Mouse (Mus musculus) gastrocnemius, postnatal 36 days (tissue): ENCODE data around the gene Invs. TPM values are rescaled to one million over a fixed set of nuclear protein-coding genes. Genes with fewer than 3 reads are reported as not detected.

Source experiments
- DNase-seq, 2 experiments: peaks; one replicate each; pipeline ENCODE4 v3.0.0; 2022
- intact Hi-C: fragments of 180-260 bp; cut with DNase I; formaldehyde crosslinking; loops from one replicate; pipeline ENCODE4 v1.15.1; 2025
- long read RNA-seq, 2 experiments: library from polyadenylated mRNA; stranded (forward); transcript quantifications; one replicate each; pipeline ENCODE4 v2.0.0; 2021
- total RNA-seq, 2 experiments: library from RNA; stranded (reverse); gene quantifications; 2 replicates each; pipeline ENCODE4 v1.2.3; 2021

Invs gene
- total RNA-seq, result 1 to 10 TPM; 2.0 to 2.3 TPM
- long read RNA-seq, experiment 1, partial matches to known transcripts, result 0 of 2 reads
- long read RNA-seq, experiment 1, other reads (novel, unspliced or antisense), result 2 of 2 reads
- long read RNA-seq, experiment 2, partial matches to known transcripts, result 1 of 2 reads
- long read RNA-seq, experiment 2, other reads (novel, unspliced or antisense), result 1 of 2 reads

- intact Hi-C loops, result loop anchor here (5.0 kb wide), 1 partner anchor 52 kb away; no protein-coding TSS in a partner anchor
- peak; percentile 90 to 92 for DNase-seq
These were observed at the start of gene Invs, which contains the start of gene Erp44 for GRCm38 (mm10) chr4:48279498-48280134. Gene Invs, plus strand, starts transcription at chr4:48279760. Gene Erp44, minus strand, starts transcription at chr4:48279558.

DNA sequence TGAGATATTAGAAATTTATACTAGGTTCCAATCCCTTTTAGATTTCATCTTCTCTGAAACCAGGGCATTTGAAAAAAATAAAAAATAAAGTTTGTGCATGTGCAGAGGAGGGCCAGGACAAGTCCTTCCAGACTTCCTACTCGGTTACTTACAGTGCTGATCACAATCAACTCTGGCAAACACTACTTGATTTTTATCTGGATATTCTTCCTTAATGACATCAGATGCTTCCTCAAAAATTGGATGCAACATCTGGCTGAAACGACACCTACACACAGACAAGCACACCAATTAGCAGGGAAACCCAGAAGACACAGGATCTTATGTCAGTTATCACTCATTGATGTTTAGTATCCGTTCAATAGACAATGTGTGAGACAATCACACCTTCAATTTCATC lies 42.8 kb upstream of the Invs start:
- no peak for DNase-seq
- intact Hi-C loops, result no loop called here

DNA sequence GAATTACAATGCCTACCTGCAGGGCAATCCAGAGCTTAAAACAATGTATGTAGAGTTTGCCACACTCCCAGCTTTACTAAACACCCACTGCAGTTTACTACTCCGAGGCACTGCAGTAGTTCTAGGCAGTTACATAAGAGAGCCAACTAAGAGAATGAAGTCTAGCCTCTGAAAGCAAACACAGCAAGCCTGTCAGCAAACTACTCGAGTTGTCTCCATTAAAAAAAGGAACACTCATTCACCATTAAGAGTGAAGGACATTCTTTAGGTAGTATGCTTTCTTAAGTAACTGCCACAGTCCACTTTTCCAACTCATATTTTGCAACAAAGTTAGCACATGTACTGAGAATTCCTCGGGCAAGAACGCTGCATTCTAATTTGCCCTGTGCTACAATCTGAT lies 40.5 kb upstream of the Invs start:
- no peak for DNase-seq
- intact Hi-C loops, result no loop called here

- intact Hi-C loops, result no loop called here
- DNase-seq, result no peak
These were observed 37.1 kb upstream of the Invs start for GRCm38 (mm10) chr4:48242482-48242881.

DNA sequence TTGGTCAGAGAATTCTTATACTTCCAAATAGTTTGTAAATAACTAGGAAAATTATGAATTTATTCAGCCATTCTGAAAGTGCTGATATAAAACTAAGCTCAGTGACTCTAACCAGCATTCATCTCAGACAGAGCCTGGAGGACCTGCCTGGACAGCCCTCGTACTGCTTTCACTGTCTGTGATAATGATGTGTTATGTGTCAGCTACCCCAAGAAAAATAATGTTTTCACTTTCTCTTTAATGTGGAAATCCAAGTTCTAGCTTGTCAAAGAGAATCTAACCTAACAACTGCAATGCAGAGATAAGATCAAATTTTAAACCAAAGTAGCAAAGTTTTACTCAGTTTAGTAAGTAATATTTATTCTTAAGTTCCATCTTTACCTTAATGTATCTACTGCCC lies 35.8 kb upstream of the Invs start:
- no peak for DNase-seq
- intact Hi-C loops, result no loop called here

DNA sequence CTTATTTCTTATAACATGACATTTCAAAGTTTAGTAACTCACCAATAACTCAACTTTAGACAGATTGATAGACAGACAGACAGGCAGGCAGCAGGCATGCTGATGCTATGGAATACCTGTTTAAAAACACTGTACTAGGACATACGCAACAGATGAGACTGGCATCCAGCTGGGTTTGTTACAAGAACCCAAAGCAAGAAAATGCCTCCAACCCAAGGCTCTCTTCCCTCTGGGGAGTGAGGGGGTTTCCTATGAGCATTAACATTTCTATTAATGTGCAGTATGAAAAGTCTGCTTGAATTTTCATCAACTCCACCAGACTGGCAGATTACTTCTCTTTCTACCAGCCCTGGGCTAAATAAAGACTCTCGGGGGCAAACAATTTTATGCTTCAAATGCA lies 35.3 kb upstream of the Invs start:
- no peak for DNase-seq
- intact Hi-C loops, result no loop called here

- DNase-seq, result no peak
- intact Hi-C loops, result no loop called here
These were observed 26.3 kb upstream of the Invs start for GRCm38 (mm10) chr4:48253266-48253665.

GRCm38 (mm10) chr4:48258045-48258444 lies 21.5 kb upstream of the Invs start:
- no peak for DNase-seq
- intact Hi-C loops, result no loop called here

DNA sequence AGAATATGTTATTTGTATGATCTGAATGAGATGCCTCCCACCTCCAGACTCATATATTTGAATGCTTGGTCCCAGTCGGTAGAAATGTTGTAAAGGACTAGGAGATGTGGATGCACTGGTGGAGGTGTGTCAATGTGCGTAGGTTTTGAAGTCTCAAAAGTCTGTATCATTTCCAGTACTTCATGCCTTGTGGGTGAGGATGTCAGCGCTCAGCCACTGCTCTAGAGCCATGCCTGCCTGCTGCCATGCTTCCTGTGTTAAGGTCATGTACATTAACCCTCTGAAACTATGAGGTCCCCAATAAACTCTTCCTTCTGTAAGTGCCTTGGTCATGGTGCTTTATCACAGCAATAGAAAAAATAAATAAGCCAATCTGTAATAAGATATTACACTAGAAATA lies 11.9 kb upstream of the Invs start:
- no peak for DNase-seq
- intact Hi-C loops, result no loop called here

DNA sequence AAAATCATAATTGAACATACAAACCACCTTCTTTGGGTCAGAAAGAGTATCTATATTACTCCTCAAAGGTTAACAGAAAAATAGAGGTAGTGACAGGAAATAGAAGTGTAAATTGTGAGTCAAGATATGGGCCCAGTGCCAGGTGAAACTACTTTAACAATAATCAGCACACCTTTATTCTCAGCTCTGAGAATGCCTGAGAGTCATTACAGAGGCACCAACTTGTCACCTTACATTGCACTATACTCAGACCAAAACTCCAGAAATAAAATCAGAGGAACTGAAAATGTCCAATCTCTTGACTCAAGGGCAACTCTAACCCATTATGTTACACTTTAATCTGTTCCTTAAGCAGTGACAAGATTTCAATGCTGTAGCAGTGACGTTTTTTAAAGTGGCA lies 11.4 kb upstream of the Invs start:
- intact Hi-C loops, result no loop called here
- no peak for DNase-seq

DNA sequence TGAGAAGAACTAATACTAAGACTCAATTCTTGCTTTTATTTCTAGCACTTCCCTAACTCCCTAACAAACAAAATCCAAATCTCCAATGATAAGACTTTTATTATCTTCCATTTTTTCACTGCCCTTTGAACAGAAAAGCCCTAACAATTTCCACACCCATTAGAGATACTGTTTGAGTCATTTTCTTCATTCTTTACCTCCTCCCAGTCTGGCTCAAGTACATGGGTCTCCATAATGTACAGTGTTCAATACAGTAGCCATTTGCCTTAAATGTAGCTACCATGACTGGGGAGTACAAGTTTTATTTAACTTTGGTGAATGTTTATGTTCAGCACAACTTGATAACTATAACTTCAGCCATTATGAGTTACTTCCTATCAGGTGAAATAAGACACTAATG lies 9.0 kb upstream of the Invs start:
- intact Hi-C loops, result no loop called here
- DNase-seq, result no peak

- no peak for DNase-seq
- intact Hi-C loops, result no loop called here
These were observed 7.7 kb upstream of the Invs start for GRCm38 (mm10) chr4:48271838-48272237.

- no peak for DNase-seq
- intact Hi-C loops, result no loop called here
These were observed 6.3 kb upstream of the Invs start for GRCm38 (mm10) chr4:48273119-48273829.

DNA sequence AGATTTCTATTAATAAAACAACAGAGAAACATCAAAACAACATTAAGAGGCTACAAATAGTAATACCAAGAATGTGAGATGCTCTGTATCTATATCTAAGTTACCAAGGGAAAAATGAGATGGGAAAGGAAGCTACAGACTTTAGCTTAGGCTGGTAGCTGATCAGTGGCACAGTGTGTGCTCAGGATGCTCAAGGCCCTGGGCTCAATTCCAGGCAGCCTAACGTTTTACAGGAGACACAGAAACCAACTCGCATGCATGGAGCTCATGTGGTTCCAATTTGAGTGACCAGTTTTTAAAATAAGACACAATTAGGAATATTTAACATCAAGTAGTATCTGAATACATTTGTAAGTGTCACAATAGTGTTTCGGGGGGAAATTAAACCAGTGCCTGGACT lies 3.8 kb upstream of the Invs start:
- no peak for DNase-seq
- intact Hi-C loops, result loop anchor here (5.0 kb wide), 1 partner anchor 48 kb away; no protein-coding TSS in a partner anchor

DNA sequence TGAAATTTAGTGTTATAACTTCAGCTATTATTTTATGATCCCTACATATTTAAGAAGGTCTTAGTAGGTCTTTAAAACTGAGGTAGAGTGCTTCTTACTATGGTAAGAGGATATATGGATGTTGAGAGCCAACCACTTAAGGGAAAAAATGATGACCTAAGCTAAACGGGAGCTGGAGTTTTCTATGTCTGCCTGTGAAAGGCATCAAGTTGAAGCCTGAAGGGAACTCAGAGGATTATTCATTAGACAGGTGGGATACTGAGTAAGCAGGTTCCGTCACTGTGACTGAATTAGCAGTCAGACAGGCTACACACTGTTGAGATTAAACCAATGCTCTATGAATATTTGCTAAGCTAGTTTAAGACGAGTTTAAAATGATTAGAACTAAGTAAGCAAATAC lies 2.5 kb upstream of the Invs start:
- intact Hi-C loops, result loop anchor here (5.0 kb wide), 1 partner anchor 50 kb away; no protein-coding TSS in a partner anchor
- no peak for DNase-seq

- no peak for DNase-seq
- intact Hi-C loops, result loop anchor here (5.0 kb wide), 1 partner anchor 52 kb away; no protein-coding TSS in a partner anchor
These were observed 633 bp upstream of the Invs start for GRCm38 (mm10) chr4:48278757-48279497.

GRCm38 (mm10) chr4:48281121-48281520 lies 1.6 kb downstream of the Invs start:
- intact Hi-C loops, result no loop called here
- DNase-seq, result no peak

GRCm38 (mm10) chr4:48287086-48287757 lies 7.7 kb downstream of the Invs start:
- no peak for DNase-seq
- intact Hi-C loops, result no loop called here

DNA sequence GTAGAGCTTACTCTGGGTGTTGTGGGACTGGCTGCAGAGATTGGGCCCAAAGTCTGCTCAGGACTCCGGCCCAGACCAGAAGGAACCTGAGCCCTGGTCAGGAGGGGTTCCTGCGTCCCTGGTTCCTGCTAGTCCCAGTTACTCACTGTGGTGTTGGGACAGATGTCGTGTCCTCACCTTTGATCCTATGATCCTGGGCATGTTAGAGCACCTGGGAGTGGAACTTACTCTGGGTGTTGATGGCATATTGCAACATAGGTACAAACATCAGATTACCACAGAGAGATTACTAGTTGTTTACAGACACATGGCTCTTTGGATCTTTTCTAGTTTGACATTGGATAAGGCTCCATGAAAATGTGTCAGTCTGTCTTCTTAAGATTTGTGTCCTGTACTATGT lies 35.3 kb downstream of the Invs start:
- DNase-seq, result no peak
- intact Hi-C loops, result no loop called here

GRCm38 (mm10) chr4:48316036-48316435 lies 36.5 kb downstream of the Invs start:
- DNase-seq, result no peak
- intact Hi-C loops, result no loop called here
